Mouse (Mus musculus) olfactory bulb, adult 2 months (tissue): Measurements from ENCODE around the gene Olfr551.

Source experiments
- CTCF ChIP-seq: fragments of 200-500 bp; IDR thresholded peaks from 2 replicates; pipeline ENCODE4 v1.5.1; 2012; ENCODE audit warnings: low read depth, mild to moderate bottlenecking, low read length, moderate library complexity; ENCODE audit not compliant: insufficient read depth
- POLR2A ChIP-seq: fragments of 200-500 bp; IDR thresholded peaks from 2 replicates; pipeline ENCODE4 v1.6.1; 2012; ENCODE audit warnings: mild to moderate bottlenecking, low read depth, low read length, moderate library complexity; ENCODE audit not compliant: insufficient read depth

- TF ChIP-seq CTCF (no peak), POLR2A (no peak)
Observed at GRCm38 (mm10) chr7:102571142-102571541, 20.5 kb downstream of the Olfr551 start, which contains the start of gene Olfr550.
